Mouse (Mus musculus) MEL (cell line): ENCODE results near the gene Mthfd2l. TPM values are rescaled to one million over a fixed set of nuclear protein-coding genes. Genes with fewer than 3 reads are reported as not detected.

Source experiments
- DNase-seq: peaks from one replicate; pipeline ENCODE4 v3.0.0; 2011; ENCODE audit warnings: low read depth, low spot score
- H3K27ac ChIP-seq: 2 replicates; pipeline ENCODE4 v1.5.1; 2012; ENCODE audit warnings: low read depth, mild to moderate bottlenecking, control low read depth, low read length, moderate library complexity; ENCODE audit not compliant: control insufficient read depth
- H3K27me3 ChIP-seq, 2 experiments: fragments of 150-350 bp in 1 of 2; sonication (generic) in 1 of 2; 2 replicates each; pipeline ENCODE4 v1.6.1; 2012; ENCODE audit warnings: low read length in 2 of 2, mild to moderate bottlenecking in 2 of 2, improper control_type of control experiment in 1 of 2, moderate library complexity in 1 of 2; ENCODE audit not compliant: insufficient read depth in 2 of 2, control insufficient read depth in 1 of 2
- H3K36me3 ChIP-seq, 2 experiments: 2 replicates each; pipeline ENCODE4 v1.6.1; 2012 to 2014; ENCODE audit warnings: low read length in 2 of 2, improper control_type of control experiment in 1 of 2, inconsistent platforms in 1 of 2, mild to moderate bottlenecking in 1 of 2; ENCODE audit not compliant: insufficient read depth in 2 of 2, control insufficient read depth in 1 of 2
- H3K4me1 ChIP-seq, 2 experiments: fragments of 150-350 bp in 1 of 2; sonication (generic) in 1 of 2; 2 replicates each; pipeline ENCODE4 v1.6.1; 2012; ENCODE audit warnings: low read length in 2 of 2, improper control_type of control experiment in 1 of 2, mild to moderate bottlenecking in 1 of 2; ENCODE audit not compliant: insufficient read depth in 2 of 2, control insufficient read depth in 1 of 2
- H3K4me3 ChIP-seq, 2 experiments: fragments of 150-350 bp in 1 of 2; sonication (generic) in 1 of 2; 2 replicates each; pipeline ENCODE4 v1.5.1; 2012; ENCODE audit warnings: low read depth in 2 of 2, low read length in 2 of 2, mild to moderate bottlenecking in 2 of 2, moderate library complexity in 2 of 2, control low read depth in 1 of 2, improper control_type of control experiment in 1 of 2; ENCODE audit not compliant: control insufficient read depth in 1 of 2, insufficient read depth in 1 of 2
- H3K79me2 ChIP-seq: 2 replicates; pipeline ENCODE4 v1.6.1; 2012; ENCODE audit warnings: mild to moderate bottlenecking, low read length, moderate library complexity; ENCODE audit not compliant: control insufficient read depth, poor library complexity, insufficient read depth
- H3K9ac ChIP-seq: 2 replicates; pipeline ENCODE4 v1.6.1; 2012; ENCODE audit warnings: low read depth, mild to moderate bottlenecking, control low read depth, low read length, moderate library complexity; ENCODE audit not compliant: control insufficient read depth, poor library complexity, severe bottlenecking
- H3K9me3 ChIP-seq: fragments of 150-350 bp; sonication (generic); replicated peaks from 2 replicates; pipeline ENCODE4 v1.6.1; 2012; ENCODE audit warnings: mild to moderate bottlenecking, low read length, improper control_type of control experiment, moderate library complexity; ENCODE audit not compliant: insufficient read depth
- BHLHE40 ChIP-seq: IDR thresholded peaks from 2 replicates; pipeline ENCODE4 v1.6.1; 2012; ENCODE audit warnings: low read depth, mild to moderate bottlenecking, inconsistent platforms, low read length, improper control_type of control experiment, borderline replicate concordance
- CHD1 ChIP-seq: IDR thresholded peaks from 2 replicates; pipeline ENCODE4 v1.6.1; 2012; ENCODE audit warnings: low read depth, mild to moderate bottlenecking, inconsistent platforms, low read length, improper control_type of control experiment
- CTCF ChIP-seq, 3 experiments: IDR thresholded peaks in 2 of 3; conservative IDR thresholded peaks in 1 of 3; 2 replicates each; pipeline ENCODE4 v1.5.1; 2011 to 2012; ENCODE audit warnings: low read length in 3 of 3, low read depth in 2 of 3, mild to moderate bottlenecking in 2 of 3, improper control_type of control experiment in 1 of 3, inconsistent platforms in 1 of 3, mixed read lengths in 1 of 3, moderate library complexity in 1 of 3; ENCODE audit not compliant: control insufficient read depth in 1 of 3, insufficient read depth in 1 of 3, poor library complexity in 1 of 3, severe bottlenecking in 1 of 3
- ELF1 ChIP-seq: IDR thresholded peaks from 2 replicates; pipeline ENCODE4 v1.6.1; 2014; ENCODE audit warnings: low read depth, mild to moderate bottlenecking, inconsistent platforms, low read length, improper control_type of control experiment, moderate library complexity
- GABPA ChIP-seq: IDR thresholded peaks from 2 replicates; pipeline ENCODE4 v1.6.1; 2012; ENCODE audit warnings: low read depth, mild to moderate bottlenecking, inconsistent platforms, low read length, improper control_type of control experiment, moderate library complexity
- GATA1 ChIP-seq: IDR thresholded peaks from 2 replicates; pipeline ENCODE4 v1.6.1; 2011; ENCODE audit warnings: low read depth, low read length, improper control_type of control experiment
- HCFC1 ChIP-seq: IDR thresholded peaks from 2 replicates; pipeline ENCODE4 v1.6.1; 2012; ENCODE audit warnings: low read depth, mild to moderate bottlenecking, inconsistent platforms, low read length, improper control_type of control experiment, moderate library complexity
- KAT2A ChIP-seq: conservative IDR thresholded peaks from 2 replicates; pipeline ENCODE4 v1.6.1; 2012; ENCODE audit warnings: low read depth, low read length, improper control_type of control experiment, inconsistent platforms
- MAFK ChIP-seq: IDR thresholded peaks from 2 replicates; pipeline ENCODE4 v1.6.1; 2011; ENCODE audit warnings: low read depth, mild to moderate bottlenecking, low read length, improper control_type of control experiment, borderline replicate concordance
- MAZ ChIP-seq: IDR thresholded peaks from 2 replicates; pipeline ENCODE4 v1.6.1; 2012; ENCODE audit warnings: low read depth, mild to moderate bottlenecking, inconsistent platforms, low read length, improper control_type of control experiment
- NELFE ChIP-seq: IDR thresholded peaks from 2 replicates; pipeline ENCODE4 v1.6.1; 2011; ENCODE audit warnings: low read depth, low read length, improper control_type of control experiment
- POLR2AphosphoS2 ChIP-seq: IDR thresholded peaks from 2 replicates; pipeline ENCODE4 v1.6.1; 2011; ENCODE audit warnings: low read length, improper control_type of control experiment
- POLR2AphosphoS5 ChIP-seq: IDR thresholded peaks from 2 replicates; pipeline ENCODE4 v1.6.1; 2012; ENCODE audit warnings: low read depth, borderline replicate concordance, mild to moderate bottlenecking, inconsistent platforms, low read length, moderate library complexity, mixed read lengths
- RAD21 ChIP-seq: IDR thresholded peaks from 2 replicates; pipeline ENCODE4 v1.6.1; 2011; ENCODE audit warnings: mild to moderate bottlenecking, low read depth, low read length, improper control_type of control experiment
- SIN3A ChIP-seq: IDR thresholded peaks from 2 replicates; pipeline ENCODE4 v1.6.1; 2012; ENCODE audit warnings: low read length, improper control_type of control experiment, inconsistent platforms
- TAL1 ChIP-seq: IDR thresholded peaks from 2 replicates; pipeline ENCODE4 v1.6.1; 2012; ENCODE audit warnings: mild to moderate bottlenecking, inconsistent platforms, low read length, moderate library complexity, mixed read lengths
- TBP ChIP-seq: IDR thresholded peaks from 2 replicates; pipeline ENCODE4 v1.8.0; 2011; ENCODE audit warnings: low read depth, low read length, improper control_type of control experiment
- UBTF ChIP-seq: IDR thresholded peaks from 2 replicates; pipeline ENCODE4 v1.6.1; 2012; ENCODE audit warnings: low read depth, mild to moderate bottlenecking, inconsistent platforms, low read length, improper control_type of control experiment, moderate library complexity, borderline replicate concordance; ENCODE audit not compliant: insufficient read depth
- USF1 ChIP-seq: IDR thresholded peaks from 2 replicates; pipeline ENCODE4 v1.6.1; 2014; ENCODE audit warnings: low read depth, mild to moderate bottlenecking, inconsistent platforms, low read length, improper control_type of control experiment, moderate library complexity
- USF2 ChIP-seq, 2 experiments: IDR thresholded peaks; 2 replicates each; pipeline ENCODE4 v1.6.1; 2011 to 2012; ENCODE audit warnings: improper control_type of control experiment in 2 of 2, low read length in 2 of 2, borderline replicate concordance in 1 of 2, inconsistent platforms in 1 of 2, low read depth in 1 of 2, mild to moderate bottlenecking in 1 of 2; ENCODE audit not compliant: insufficient read depth in 1 of 2
- ZC3H11A ChIP-seq: IDR thresholded peaks from 2 replicates; pipeline ENCODE4 v1.6.1; 2012; ENCODE audit warnings: low read depth, mild to moderate bottlenecking, inconsistent platforms, low read length, improper control_type of control experiment
- ZKSCAN1 ChIP-seq: IDR thresholded peaks from 2 replicates; pipeline ENCODE4 v1.6.1; 2012; ENCODE audit warnings: low read depth, mild to moderate bottlenecking, inconsistent platforms, low read length, improper control_type of control experiment, moderate library complexity
- ZMIZ1 ChIP-seq: IDR thresholded peaks from 2 replicates; pipeline ENCODE4 v1.6.1; 2012; ENCODE audit warnings: low read depth, mild to moderate bottlenecking, inconsistent platforms, low read length, improper control_type of control experiment, moderate library complexity
- ZNF384 ChIP-seq: IDR thresholded peaks from 2 replicates; pipeline ENCODE4 v1.6.1; 2012; ENCODE audit warnings: low read depth, mild to moderate bottlenecking, inconsistent platforms, low read length, improper control_type of control experiment
- polyA plus RNA-seq, 2 experiments: library from polyadenylated mRNA; stranded (reverse) in 1 of 2; unstranded in 1 of 2; fragments of >175 nt in 1 of 2; fragments of >200 nt in 1 of 2; gene quantifications; 2 replicates each; pipeline versions ENCODE4 v1.2.1 to v1.2.4; 2012; ENCODE audit warnings: low replicate concordance in 2 of 2, low read depth in 1 of 2; ENCODE audit not compliant: insufficient read length in 2 of 2, insufficient read depth in 1 of 2, missing spikeins in 1 of 2
- total RNA-seq: library from RNA; depleted of rRNA; stranded (reverse); fragments of 300-350 nt; gene quantifications from 2 replicates; pipeline ENCODE4 v1.2.3, GENCODE M21; 2012

The Mthfd2l gene
- total and polyA plus RNA-seq, 3 experiments = not detected

- no peak overlapping the region for H3K9ac ChIP-seq
- no peak for DNase-seq
- H3K36me3 ChIP-seq = no peaks in the 10 kb centered on the region
- peaks cover 8% of the 10 kb centered on the region in 2 experiments for H3K27me3 ChIP-seq
- H3K79me2 ChIP-seq = no peaks in the 10 kb centered on the region
- no peak overlapping the region for H3K4me3 ChIP-seq
- no peaks in the 10 kb centered on the region for H3K4me1 ChIP-seq
- no peaks in the 10 kb centered on the region for H3K9me3 ChIP-seq
- H3K27ac ChIP-seq = no peak overlapping the region
- TF ChIP-seq ZC3H11A = no peak
- no peak for TF ChIP-seq BHLHE40
- no peak for TF ChIP-seq KAT2A
- no peak for TF ChIP-seq UBTF
- no peak for TF ChIP-seq POLR2AphosphoS5
- TF ChIP-seq MAFK = no peak
- TF ChIP-seq POLR2AphosphoS2 = no peak
Measured at GRCm38 (mm10) chr5:90949499-90949898, 18.6 kb downstream of the Mthfd2l start.

GRCm38 (mm10) chr5:90951475-90951874 lies 20.6 kb downstream of the Mthfd2l start:
- H3K36me3 ChIP-seq = no peaks in the 10 kb centered on the region
- no peak overlapping the region for H3K9ac ChIP-seq
- H3K9me3 ChIP-seq = no peaks in the 10 kb centered on the region
- H3K27ac ChIP-seq = no peak overlapping the region
- no peak for DNase-seq
- peaks cover 5 to 7% of the 10 kb centered on the region in 2 experiments for H3K27me3 ChIP-seq
- no peak overlapping the region for H3K4me3 ChIP-seq
- TF ChIP-seq RAD21 (peak; percentile 45), KAT2A (no peak), MAFK (no peak), CTCF (IDR thresholded peaks at IDR 0.05 in 2 of 3, conservative IDR thresholded peaks at IDR 0.05 in 1 of 3; ENCODE audit: control insufficient read depth in 1 of 3, insufficient read depth in 1 of 3, low read depth in 2 of 3, low read length in 3 of 3, poor library complexity in 1 of 3, severe bottlenecking in 1 of 3) (peak in 2 of 3 experiments; percentile 7 to 60; a peak in 2 of 6 replicates), GABPA (no peak), NELFE (no peak), GATA1 (0 out of 2 replicates have a peak, but pooled peaks have one; percentile 13), ZC3H11A (peak; percentile 18; the same call in 1 of the 2 replicates), HCFC1 (no peak)
- H3K4me1 ChIP-seq = no peaks in the 10 kb centered on the region
- H3K79me2 ChIP-seq = no peaks in the 10 kb centered on the region

DNA sequence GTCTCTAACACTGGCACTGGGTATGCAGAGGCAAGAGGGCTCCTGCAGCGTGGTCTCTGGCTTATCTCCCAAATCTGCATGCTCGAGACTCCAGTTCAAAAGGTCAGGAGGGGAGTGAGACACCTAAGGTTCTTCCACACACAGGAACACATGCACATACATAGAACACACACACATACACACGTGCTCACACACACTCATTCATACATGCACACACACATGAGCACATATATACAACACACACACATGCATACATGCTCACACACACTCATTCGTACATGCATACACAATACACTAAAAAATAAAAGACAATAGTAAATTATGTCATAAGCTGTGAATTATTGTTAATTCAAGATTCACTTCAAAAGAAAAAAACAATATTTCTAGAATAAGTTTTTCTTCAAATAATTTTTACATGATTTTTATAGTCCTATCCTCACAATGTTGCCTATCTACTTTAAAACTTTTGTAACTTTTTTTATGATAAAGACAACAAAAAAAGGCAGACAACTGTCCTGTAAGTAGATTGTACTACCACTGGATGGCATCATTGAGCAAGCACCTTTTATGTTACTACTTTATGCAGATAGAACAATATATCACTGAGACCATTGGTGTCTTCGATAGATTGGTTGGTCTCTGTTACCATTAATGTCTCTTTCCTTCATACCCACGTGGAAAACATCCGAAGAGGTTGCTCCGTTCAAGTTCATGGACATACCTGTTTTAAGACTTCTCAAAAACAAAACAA lies 22.0 kb downstream of the Mthfd2l start:
- Histone ChIP-seq H3K9me3 (no peaks in the 10 kb centered on the region), H3K79me2 (no peaks in the 10 kb centered on the region), H3K9ac (no peak overlapping the region), H3K4me3 (no peak overlapping the region), H3K27ac (no peak overlapping the region), H3K27me3 (peaks cover 2 to 3% of the 10 kb centered on the region in 2 experiments; a peak in 2 of 4 replicates), H3K36me3 (no peaks in the 10 kb centered on the region), H3K4me1 (no peaks in the 10 kb centered on the region)
- peak; percentile 55 for DNase-seq
- no peak for TF ChIP-seq SIN3A
- TF ChIP-seq TAL1 = no peak
- TF ChIP-seq KAT2A = no peak
- no peak for TF ChIP-seq MAZ
- TF ChIP-seq HCFC1 = no peak
- no peak for TF ChIP-seq NELFE
- TF ChIP-seq USF2 (IDR thresholded peaks at IDR 0.05; ENCODE audit: borderline replicate concordance in 1 of 2, insufficient read depth in 1 of 2, low read depth in 1 of 2, low read length in 2 of 2) = no peak
- TF ChIP-seq CHD1 = no peak
- TF ChIP-seq TBP = no peak
- TF ChIP-seq ZNF384 = no peak
- TF ChIP-seq ZMIZ1 = no peak
- TF ChIP-seq GABPA = no peak
- no peak for TF ChIP-seq ELF1
- TF ChIP-seq MAFK = no peak
- TF ChIP-seq USF1 = no peak
- no peak for TF ChIP-seq ZKSCAN1
